Mouse (Mus musculus) heart, adult 2 months (tissue): ENCODE measurements at regions not wholly inside any gene's neighbourhood (a gene's known extent, or its start where the extent isn't known, plus 50 kb on each side); places are given as distances from the start of the nearest gene placed in this dataset.

Experiments used
- CTCF ChIP-seq: fragments of 200-600 bp; IDR thresholded peaks from 2 replicates; pipeline ENCODE4 v1.8.1; 2022; ENCODE audit warnings: antibody characterized with exemption, mild to moderate bottlenecking, moderate library complexity
- POLR2A ChIP-seq: fragments of 200-500 bp; IDR thresholded peaks from 2 replicates; pipeline ENCODE4 v1.6.1; 2011; ENCODE audit warnings: mild to moderate bottlenecking, low read depth, low read length, control low read depth; ENCODE audit not compliant: insufficient read depth

- TF ChIP-seq POLR2A (no peak), CTCF (no peak)
These were observed 217.1 kb upstream of the Sptlc3 start for GRCm38 (mm10) chr2:139276581-139276980.
